Mouse (Mus musculus) embryonic facial prominence, embryonic 13.5 days (tissue): ENCODE measurements around the gene Tmem19. TPM values are rescaled to one million over a fixed set of nuclear protein-coding genes. Genes with fewer than 3 reads are reported as not detected.

Experiments used
- ATAC-seq: fragments of 200-750 bp; cut with Nextera tagmentation; 2 replicates; pipeline ENCODE4 v1.8.0; 2017; ENCODE audit warnings: low read depth; ENCODE audit not compliant: insufficient number of reproducible peaks, insufficient read depth, low FRiP score, low TSS enrichment
- H3K27ac ChIP-seq: fragments of 300-500 bp; sonication (generic); 2 replicates; pipeline ENCODE4 v1.5.1; 2015; ENCODE audit warnings: moderate library complexity, mild to moderate bottlenecking, inconsistent platforms
- H3K27me3 ChIP-seq: fragments of 300-500 bp; sonication (generic); 2 replicates; pipeline ENCODE4 v1.6.1; 2015; ENCODE audit warnings: mild to moderate bottlenecking, inconsistent platforms
- H3K36me3 ChIP-seq: fragments of 300-500 bp; sonication (generic); 2 replicates; pipeline ENCODE4 v1.6.1; 2015; ENCODE audit warnings: mild to moderate bottlenecking, inconsistent platforms
- H3K4me1 ChIP-seq: fragments of 300-500 bp; sonication (generic); 2 replicates; pipeline ENCODE4 v1.6.1; 2015; ENCODE audit warnings: inconsistent platforms
- H3K4me2 ChIP-seq: fragments of 300-500 bp; sonication (generic); 2 replicates; pipeline ENCODE4 v1.6.1; 2015; ENCODE audit warnings: moderate library complexity, mild to moderate bottlenecking, inconsistent platforms
- H3K4me3 ChIP-seq: fragments of 300-500 bp; sonication (generic); 2 replicates; pipeline ENCODE4 v1.5.1; 2015; ENCODE audit warnings: mild to moderate bottlenecking, inconsistent platforms
- H3K9ac ChIP-seq: fragments of 300-500 bp; sonication (generic); 2 replicates; pipeline ENCODE4 v1.6.1; 2015; ENCODE audit warnings: mild to moderate bottlenecking, inconsistent platforms
- H3K9me3 ChIP-seq: fragments of 300-500 bp; sonication (generic); 2 replicates; pipeline ENCODE4 v1.6.1; 2016; ENCODE audit warnings: inconsistent platforms
- WGBS: fragments of 180-500 bp; shearing (Covaris S2); methylation state at CpG from one replicate; pipeline ENCODE4 v1.1.7; 2015; ENCODE audit warnings: mixed read lengths; 5-methylcytosine and 5-hydroxymethylcytosine counted together
- polyA plus RNA-seq: library from polyadenylated mRNA; unstranded; fragments of >200 nt; fragmentation: Nextera tagmentation; extraction: Ambion mirVana; gene quantifications from 2 replicates; pipeline ENCODE4 v1.2.1, GENCODE M21; 2015

The Tmem19 gene
- polyA plus RNA-seq, 1 experiment from 2014 or later, result 27.3 TPM

DNA sequence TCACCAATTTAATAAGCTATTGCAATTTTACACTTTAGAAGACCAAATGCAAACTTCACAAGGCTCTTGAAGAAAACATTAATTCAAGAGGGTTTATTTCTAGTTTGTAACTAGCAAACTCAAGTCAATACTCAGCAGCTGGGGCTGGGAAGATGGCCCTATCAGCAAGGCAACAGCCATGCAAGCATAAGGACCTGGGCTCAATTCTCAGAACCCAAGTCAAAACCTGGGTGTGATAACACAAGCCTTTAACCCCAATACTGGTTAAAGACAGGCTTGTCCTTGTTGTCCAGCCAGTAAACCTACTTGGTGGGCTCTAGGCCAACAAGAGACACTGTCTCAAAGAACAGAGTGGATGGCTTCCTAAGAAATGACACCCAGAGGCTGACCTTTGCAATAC lies 15.9 kb downstream of the Tmem19 start:
- H3K27me3 ChIP-seq, result no peaks in the 10 kb centered on the region
- H3K9me3 ChIP-seq, result no peaks in the 10 kb centered on the region
- no peak overlapping the region for H3K9ac ChIP-seq
- H3K4me2 ChIP-seq, result no peak overlapping the region
- H3K27ac ChIP-seq, result no peak overlapping the region
- no peaks in the 10 kb centered on the region for H3K4me1 ChIP-seq
- peaks cover 29% of the 10 kb centered on the region for H3K36me3 ChIP-seq
- no peak overlapping the region for H3K4me3 ChIP-seq
- ATAC-seq, result no peak

DNA sequence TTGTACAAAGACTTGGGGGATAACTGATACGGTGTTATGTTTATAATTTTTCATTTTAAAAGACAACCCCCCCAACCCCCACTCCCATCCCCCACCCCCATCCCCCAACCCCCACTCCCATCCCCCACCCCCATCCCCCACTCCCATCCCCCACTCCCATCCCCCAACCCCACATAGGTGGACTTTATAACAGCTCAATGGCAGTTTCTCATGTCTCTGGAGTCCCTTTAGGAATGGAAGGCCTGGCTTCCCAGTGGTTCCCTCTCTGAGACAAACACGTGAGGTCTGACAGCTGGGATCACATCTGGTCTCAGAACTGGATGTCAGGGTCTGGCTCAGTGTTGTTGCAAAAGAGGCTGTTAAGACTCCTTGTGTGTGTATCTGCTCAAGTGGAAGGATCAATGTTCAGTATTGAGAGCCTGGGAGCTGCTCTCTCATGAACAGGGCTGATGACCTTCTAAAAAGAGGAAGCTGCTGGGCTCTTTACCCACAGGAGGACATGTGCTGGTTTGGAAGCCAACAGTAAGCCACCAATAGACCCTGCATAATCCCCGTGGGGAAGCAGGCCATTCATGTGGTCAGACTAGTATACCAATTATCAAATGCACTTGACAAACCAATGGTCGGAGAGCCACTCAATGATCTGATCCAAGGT lies 19.4 kb downstream of the Tmem19 start:
- Histone ChIP-seq H3K4me3 (no peak overlapping the region), H3K4me2 (no peak overlapping the region), H3K9me3 (no peaks in the 10 kb centered on the region), H3K36me3 (peaks cover 42% of the 10 kb centered on the region), H3K27ac (no peak overlapping the region), H3K27me3 (no peaks in the 10 kb centered on the region), H3K4me1 (no peaks in the 10 kb centered on the region), H3K9ac (no peak overlapping the region)
- 91% methylated on average over 4 of the region's 4 CpGs for WGBS
- ATAC-seq, result no peak

DNA sequence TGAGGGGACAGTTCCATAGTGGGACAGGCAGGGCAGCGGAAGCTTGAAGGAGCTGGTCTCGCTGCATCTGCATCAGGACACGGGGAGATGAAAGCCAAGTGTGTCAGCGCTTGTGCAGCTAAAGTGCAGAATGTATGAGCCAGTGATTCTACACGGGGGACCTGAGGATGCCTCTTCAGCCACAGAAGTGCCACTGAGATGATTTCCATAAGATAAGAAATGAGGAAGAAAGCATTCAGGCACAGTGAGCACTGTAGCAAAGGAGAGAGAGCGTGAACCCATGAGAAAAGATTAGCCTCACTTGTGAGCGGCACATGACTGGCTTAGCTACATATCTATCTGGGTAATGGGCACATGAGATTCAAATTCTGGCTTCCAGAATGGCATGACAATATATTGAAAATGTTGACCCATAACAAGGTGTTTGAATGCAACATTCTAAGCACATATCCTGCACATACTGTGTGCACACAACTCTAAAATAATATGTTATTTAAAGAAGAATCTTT lies 22.4 kb downstream of the Tmem19 start:
- 92% methylated on average over 7 of the region's 7 CpGs for WGBS
- ATAC-seq, result no peak
- Histone ChIP-seq H3K9ac (no peak overlapping the region), H3K9me3 (no peaks in the 10 kb centered on the region), H3K4me2 (no peak overlapping the region), H3K27ac (no peak overlapping the region), H3K4me1 (no peaks in the 10 kb centered on the region), H3K27me3 (no peaks in the 10 kb centered on the region), H3K4me3 (no peak overlapping the region), H3K36me3 (peaks cover 29% of the 10 kb centered on the region)

- Histone ChIP-seq H3K4me3 (no peak overlapping the region), H3K27me3 (no peaks in the 10 kb centered on the region), H3K27ac (no peak overlapping the region), H3K4me1 (0 out of 2 replicates have a peak, but pooled peaks cover 3% of the 10 kb centered on the region), H3K9ac (no peak overlapping the region), H3K9me3 (no peaks in the 10 kb centered on the region), H3K36me3 (peaks cover 17% of the 10 kb centered on the region), H3K4me2 (no peak overlapping the region)
- WGBS, result 87% methylated on average over 4 of the region's 4 CpGs
- no peak for ATAC-seq
Observed at GRCm38 (mm10) chr10:115336901-115337300, 25.4 kb downstream of the Tmem19 start.

- no peak for ATAC-seq
- WGBS, result 75% methylated on average over 9 of the region's 9 CpGs
Observed at GRCm38 (mm10) chr10:115333528-115333927, 28.8 kb downstream of the Tmem19 start.

DNA sequence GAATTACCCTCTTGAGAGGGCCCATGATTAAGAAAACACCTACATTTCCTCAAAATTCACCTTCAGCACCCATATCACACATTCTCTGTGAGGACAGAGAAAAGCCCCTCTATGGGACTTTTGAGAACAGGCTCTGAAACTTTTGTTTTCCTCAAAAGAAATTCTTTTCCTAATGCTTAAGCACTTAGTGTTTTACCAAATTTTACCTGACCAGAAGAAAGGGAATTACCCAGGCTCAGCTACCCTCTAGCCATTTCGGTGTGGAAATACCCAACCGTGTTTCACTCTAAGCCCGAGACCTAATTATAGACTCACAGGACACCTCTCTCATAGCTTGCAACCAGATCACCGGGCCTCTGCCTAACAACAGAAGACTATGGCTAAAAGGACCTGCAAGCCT lies 29.3 kb downstream of the Tmem19 start:
- no peaks in the 10 kb centered on the region for H3K9me3 ChIP-seq
- 0 out of 2 replicates have a peak, but pooled peaks cover 3% of the 10 kb centered on the region for H3K4me1 ChIP-seq
- no peak overlapping the region for H3K4me2 ChIP-seq
- 58% methylated on average over 4 of the region's 4 CpGs for WGBS
- no peaks in the 10 kb centered on the region for H3K36me3 ChIP-seq
- H3K27me3 ChIP-seq, result no peaks in the 10 kb centered on the region
- H3K4me3 ChIP-seq, result no peak overlapping the region
- no peak for ATAC-seq
- no peak overlapping the region for H3K9ac ChIP-seq
- no peak overlapping the region for H3K27ac ChIP-seq

More at GRCm38 (mm10) chr10:115333528-115333927, 28.8 kb downstream of the Tmem19 start:
- no peaks in the 10 kb centered on the region for H3K9me3 ChIP-seq
- H3K36me3 ChIP-seq, result no peaks in the 10 kb centered on the region
- H3K9ac ChIP-seq, result no peak overlapping the region
- no peak overlapping the region for H3K4me3 ChIP-seq
- no peak overlapping the region for H3K27ac ChIP-seq
- H3K27me3 ChIP-seq, result no peaks in the 10 kb centered on the region
- H3K4me1 ChIP-seq, result 0 out of 2 replicates have a peak, but pooled peaks cover 3% of the 10 kb centered on the region
- no peak overlapping the region for H3K4me2 ChIP-seq

DNA sequence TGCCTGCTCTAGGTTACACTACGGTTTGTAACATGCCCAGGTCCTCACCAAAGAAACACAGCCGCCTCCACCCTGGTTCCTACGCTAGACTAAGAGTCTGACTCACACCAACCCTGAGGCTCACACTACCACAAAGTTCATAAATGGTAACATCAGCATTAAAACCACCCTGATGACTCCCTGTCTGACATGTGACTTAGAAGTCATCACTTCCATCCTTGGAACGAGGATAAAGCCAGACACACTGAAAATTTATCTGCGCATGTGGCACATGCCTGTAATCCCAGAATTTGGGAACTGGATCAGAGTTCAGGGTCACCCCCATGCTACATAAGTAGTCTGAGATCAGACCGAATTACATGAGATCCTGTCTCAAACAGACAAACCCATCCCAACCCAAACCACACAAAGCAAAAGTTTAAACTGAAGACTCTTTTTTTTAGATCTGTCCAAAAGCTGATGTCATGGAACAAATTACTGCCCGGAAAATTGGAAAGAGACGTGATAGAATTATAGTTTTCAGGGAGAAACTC lies 29.8 kb downstream of the Tmem19 start:
- H3K4me2 ChIP-seq, result no peak overlapping the region
- ATAC-seq, result no peak
- no peak overlapping the region for H3K4me3 ChIP-seq
- no peak overlapping the region for H3K9ac ChIP-seq
- 0 out of 2 replicates have a peak, but pooled peaks cover 3% of the 10 kb centered on the region for H3K4me1 ChIP-seq
- H3K27me3 ChIP-seq, result no peaks in the 10 kb centered on the region
- WGBS, result 65% methylated on average over 8 of the region's 8 CpGs
- no peaks in the 10 kb centered on the region for H3K36me3 ChIP-seq
- no peak overlapping the region for H3K27ac ChIP-seq
- H3K9me3 ChIP-seq, result no peaks in the 10 kb centered on the region

DNA sequence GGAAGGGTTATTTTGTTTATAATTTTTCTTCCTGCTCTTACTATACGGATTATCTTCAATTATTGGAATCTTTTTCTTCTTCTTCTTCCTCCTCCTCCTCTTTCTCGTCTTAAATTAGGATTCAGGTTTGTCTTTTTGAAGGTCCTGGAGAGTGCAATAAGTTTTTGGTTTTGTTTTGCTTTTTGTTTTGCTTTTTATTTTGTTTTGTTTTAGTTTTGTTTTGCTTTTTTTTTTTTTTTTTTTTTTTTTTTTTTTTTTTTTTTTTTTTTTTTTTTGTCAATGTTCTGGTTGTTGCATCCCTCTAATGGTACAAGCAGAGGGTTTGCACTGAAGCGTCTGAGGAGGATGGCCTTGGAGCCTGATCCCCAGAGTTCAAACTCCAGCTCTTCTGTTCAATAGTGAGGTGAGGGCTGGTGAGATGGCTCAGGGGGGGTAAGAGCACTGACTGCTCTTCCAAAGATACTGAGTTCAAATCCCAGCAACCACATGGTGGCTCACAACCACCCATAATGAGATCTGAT lies 33.2 kb downstream of the Tmem19 start:
- 0 out of 2 replicates have a peak, but pooled peaks cover 3% of the 10 kb centered on the region for H3K4me1 ChIP-seq
- H3K9me3 ChIP-seq, result no peaks in the 10 kb centered on the region
- H3K27ac ChIP-seq, result no peak overlapping the region
- H3K4me2 ChIP-seq, result no peak overlapping the region
- H3K4me3 ChIP-seq, result no peak overlapping the region
- no peak overlapping the region for H3K9ac ChIP-seq
- H3K36me3 ChIP-seq, result no peaks in the 10 kb centered on the region
- 81% methylated on average over 3 of the region's 3 CpGs for WGBS
- no peaks in the 10 kb centered on the region for H3K27me3 ChIP-seq
- no peak for ATAC-seq

DNA sequence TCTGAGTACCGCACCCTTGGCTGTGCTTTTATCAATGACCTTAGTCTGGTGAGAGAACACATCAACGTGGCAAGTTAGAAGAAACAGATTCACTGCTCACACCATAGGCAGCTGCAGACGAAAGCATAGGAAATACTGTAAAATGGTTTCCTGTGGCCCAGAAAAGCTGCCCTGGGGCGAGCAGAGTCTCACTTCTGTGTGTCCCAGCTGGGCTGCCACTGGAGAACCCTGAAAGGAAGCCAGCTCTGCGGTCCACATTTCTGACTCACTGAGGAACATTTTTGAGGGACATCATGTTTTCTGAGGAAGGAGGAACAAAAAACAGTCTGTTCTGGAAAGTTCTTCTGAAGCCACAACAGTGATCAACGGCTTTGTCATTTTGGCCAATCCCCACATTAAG lies 33.8 kb downstream of the Tmem19 start:
- Histone ChIP-seq H3K4me3 (no peak overlapping the region), H3K36me3 (no peaks in the 10 kb centered on the region), H3K9ac (no peak overlapping the region), H3K9me3 (no peaks in the 10 kb centered on the region), H3K4me2 (no peak overlapping the region), H3K4me1 (0 out of 2 replicates have a peak, but pooled peaks cover 3% of the 10 kb centered on the region), H3K27ac (no peak overlapping the region), H3K27me3 (no peaks in the 10 kb centered on the region)
- no peak for ATAC-seq
- 66% methylated on average over 6 of the region's 6 CpGs for WGBS

DNA sequence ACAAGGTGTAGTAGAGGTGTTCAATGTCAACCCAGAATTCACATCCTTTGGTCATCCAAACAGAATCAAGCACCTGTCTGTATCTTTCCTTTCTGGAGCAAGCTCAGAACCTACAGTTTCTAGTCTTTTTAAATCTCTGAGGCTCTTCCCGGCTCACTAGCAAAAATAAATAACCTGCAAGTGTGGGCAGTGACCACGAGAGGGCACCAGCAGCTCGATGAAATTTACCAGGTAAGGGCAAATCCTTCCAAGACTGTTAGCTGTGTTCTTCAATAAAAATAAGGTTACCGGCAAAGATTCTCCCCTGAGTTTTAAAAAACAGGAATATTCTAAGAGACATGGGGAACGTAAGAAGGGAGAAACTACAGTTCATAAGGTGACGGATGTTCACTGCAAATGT lies 39.0 kb downstream of the Tmem19 start:
- Histone ChIP-seq H3K27ac (no peak overlapping the region), H3K4me3 (no peak overlapping the region), H3K4me2 (no peak overlapping the region), H3K9me3 (no peaks in the 10 kb centered on the region), H3K27me3 (0 out of 2 replicates have a peak, but pooled peaks cover 5% of the 10 kb centered on the region), H3K9ac (no peak overlapping the region), H3K36me3 (no peaks in the 10 kb centered on the region), H3K4me1 (peaks cover 3% of the 10 kb centered on the region; the same call in 1 of the 2 replicates)
- ATAC-seq, result no peak
- 9% methylated on average over 6 of the region's 6 CpGs for WGBS

DNA sequence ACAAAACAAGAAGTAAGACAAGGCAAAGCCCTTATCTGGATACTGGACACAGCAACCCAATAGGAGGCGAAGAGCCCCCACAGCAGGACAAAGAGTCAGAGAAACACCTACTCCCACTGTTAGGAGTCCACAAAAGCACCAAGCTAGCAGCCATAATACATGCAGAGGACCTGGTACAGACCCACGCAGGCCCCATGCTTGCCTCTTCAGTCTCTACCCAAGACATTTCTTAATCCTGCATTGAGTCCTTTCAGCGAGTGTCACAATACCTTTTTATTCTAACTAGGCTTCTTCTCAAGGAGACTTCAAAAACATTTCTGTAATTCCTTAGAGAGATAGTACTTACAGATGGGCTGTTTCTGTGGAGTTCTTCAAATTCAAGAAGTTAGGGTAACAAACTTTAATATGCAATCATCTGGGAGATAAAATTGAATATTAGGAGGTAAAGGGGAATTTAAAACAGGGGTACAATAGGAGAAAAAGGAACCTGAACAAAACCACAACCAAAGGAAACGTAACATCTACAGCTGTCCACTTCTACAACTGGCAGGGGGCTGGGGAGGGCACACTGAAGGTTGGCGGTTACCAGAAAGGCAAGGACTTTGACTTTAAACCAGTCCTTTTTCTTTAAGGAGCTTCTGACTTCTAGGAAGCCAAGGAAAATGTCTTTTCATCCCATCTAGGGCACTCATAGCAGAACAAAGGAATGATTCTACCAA lies 40.8 kb downstream of the Tmem19 start:
- H3K9me3 ChIP-seq, result no peaks in the 10 kb centered on the region
- 0 out of 2 replicates have a peak, but pooled peaks cover 5% of the 10 kb centered on the region for H3K27me3 ChIP-seq
- no peaks in the 10 kb centered on the region for H3K36me3 ChIP-seq
- no peak overlapping the region for H3K27ac ChIP-seq
- peaks cover 3% of the 10 kb centered on the region for H3K4me1 ChIP-seq
- H3K4me2 ChIP-seq, result no peak overlapping the region
- ATAC-seq, result no peak
- H3K4me3 ChIP-seq, result no peak overlapping the region
- H3K9ac ChIP-seq, result no peak overlapping the region
- WGBS, result 80% methylated on average over 5 of the region's 5 CpGs
